7 mouse cellular contexts compared by ENCODE assay signal in the genomic region with DNA sequence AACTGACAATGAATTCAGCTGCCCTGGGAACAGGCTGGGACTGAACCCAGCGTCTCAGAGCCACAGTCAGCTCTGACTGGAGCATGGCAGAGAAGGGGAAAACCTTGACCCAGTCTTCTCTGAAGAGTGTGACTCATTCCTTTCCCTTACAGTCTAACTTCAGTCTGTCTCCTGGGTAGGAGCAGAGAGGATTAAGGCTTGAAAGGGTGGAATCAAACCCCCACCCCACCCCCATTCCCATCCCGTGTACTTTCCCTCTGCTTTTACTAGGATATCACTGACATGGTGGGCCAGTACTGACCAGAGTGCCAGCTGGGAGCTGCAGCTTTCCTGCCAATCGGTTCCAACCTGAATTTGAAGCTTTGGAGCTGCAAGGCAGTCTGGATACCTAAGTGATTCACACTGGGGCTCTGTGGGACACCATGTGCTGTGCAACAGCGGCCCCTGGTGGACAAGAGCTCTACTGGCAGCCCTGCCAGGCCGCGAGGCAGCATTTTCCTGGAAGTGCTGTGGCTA.
A peak's percentile ranks its signal among the peaks of the same experiment; 100 is the strongest.
DNase-seq lines count a peak whose midpoint lies in the region; ATAC-seq lines count a peak whose summit lies in the region.

No protein-coding gene starts in this region.

- no peak overlapping the region for H3K27ac ChIP-seq in intestine, embryonic 16.5 days (ENCODE audit: low read length)
- no peak overlapping the region for H3K27ac ChIP-seq in midbrain, embryonic 11.5 days (ENCODE audit: low read depth, low read length)

- no peaks in the 10 kb centered on the region; the same call in 1 of the 2 replicates for H3K27me3 ChIP-seq in intestine, embryonic 16.5 days (replicated peaks; ENCODE audit: control insufficient read depth, insufficient read depth, low read length)
- H3K27me3 ChIP-seq in midbrain, embryonic 11.5 days (ENCODE audit: control insufficient read depth, insufficient read depth, low read length): no peaks in the 10 kb centered on the region

- no peak overlapping the region for H3K9ac ChIP-seq in intestine, embryonic 16.5 days (ENCODE audit: low read depth, low read length)
- H3K9ac ChIP-seq in midbrain, embryonic 11.5 days (ENCODE audit: low read length): no peak overlapping the region

- H3K36me3 ChIP-seq in intestine, embryonic 16.5 days (ENCODE audit: control insufficient read depth, insufficient read depth, low read length): no peaks in the 10 kb centered on the region
- H3K36me3 ChIP-seq in midbrain, embryonic 11.5 days (ENCODE audit: control insufficient read depth, insufficient read depth, low read length): no peaks in the 10 kb centered on the region

- peak; percentile 86 to 87 for DNase-seq in adrenal gland, adult 18-20 months (ENCODE audit: low spot score in 2 of 2)
- peak; percentile 92 for DNase-seq in embryo, embryonic 11 days
- peak; percentile 67 to 72 for DNase-seq in gastrocnemius, postnatal 36 days
- DNase-seq in left cerebral cortex, postnatal 25 days (ENCODE audit: low spot score in 2 of 2): peak; percentile 82 to 84
- DNase-seq in midbrain, embryonic 11.5 days (ENCODE audit: low spot score, missing footprints): peak; percentile 97
- DNase-seq in skeletal muscle tissue, adult 2 months (ENCODE audit: low read depth, low spot score): peak; percentile 62

- peak; percentile 89 for ATAC-seq in intestine, embryonic 16.5 days
- peak; percentile 88 for ATAC-seq in midbrain, embryonic 11.5 days (ENCODE audit: low FRiP score)

- intact Hi-C loops in gastrocnemius, postnatal 36 days (cut with DNase I): loop anchor here (2.0 to 10.0 kb wide), 3 partner anchors 79 to 523 kb away; no protein-coding TSS in a partner anchor
- intact Hi-C loops in left cerebral cortex, postnatal 25 days (cut with DNase I): loop anchor here (1.0 to 5.0 kb wide), 3 partner anchors 85 to 237 kb away; no protein-coding TSS in a partner anchor

- no peak overlapping the region for H3K4me2 ChIP-seq in intestine, embryonic 16.5 days (ENCODE audit: low read depth, low read length)
- H3K4me2 ChIP-seq in midbrain, embryonic 11.5 days: no peak overlapping the region

- no peak overlapping the region for H3K4me3 ChIP-seq in intestine, embryonic 16.5 days (ENCODE audit: low read length)
- H3K4me3 ChIP-seq in midbrain, embryonic 11.5 days (ENCODE audit: low read depth, low read length): no peak overlapping the region

- no peaks in the 10 kb centered on the region for H3K4me1 ChIP-seq in intestine, embryonic 16.5 days (ENCODE audit: control insufficient read depth, insufficient read depth, low read length)
- H3K4me1 ChIP-seq in midbrain, embryonic 11.5 days (ENCODE audit: control insufficient read depth, insufficient read depth, low read length): no peaks in the 10 kb centered on the region

- 11% methylated on average over 6 of the region's 6 CpGs for WGBS in intestine, embryonic 16.5 days
- WGBS in midbrain, embryonic 11.5 days: 0% methylated on average over 6 of the region's 6 CpGs

- no peaks in the 10 kb centered on the region for H3K9me3 ChIP-seq in intestine, embryonic 16.5 days (ENCODE audit: control insufficient read depth, low read length)
- H3K9me3 ChIP-seq in midbrain, embryonic 11.5 days (ENCODE audit: control insufficient read depth, low read length): no peaks in the 10 kb centered on the region
